Mouse (Mus musculus) neural tube, embryonic 13.5 days (tissue): ENCODE measurements around the gene Zfp574. TPM values are rescaled to one million over a fixed set of nuclear protein-coding genes. Genes with fewer than 3 reads are reported as not detected.
"Not testable (repeated sequence)": the region's sequence is repeated elsewhere in the genome, so short reads cannot be mapped to it uniquely, and the experiment has no call there.

Experiments
- ATAC-seq: fragments of 200-750 bp; cut with Nextera tagmentation; 2 replicates; pipeline ENCODE4 v1.8.0; 2017; ENCODE audit warnings: low read depth, mild to moderate bottlenecking, moderate TSS enrichment, moderate library complexity
- H3K27ac ChIP-seq: fragments of 300-500 bp; sonication (generic); replicated peaks from 2 replicates; pipeline ENCODE4 v1.5.1; 2015; ENCODE audit warnings: moderate library complexity, mild to moderate bottlenecking, inconsistent platforms
- H3K27me3 ChIP-seq: fragments of 300-500 bp; sonication (generic); 2 replicates; pipeline ENCODE4 v1.6.1; 2015; ENCODE audit warnings: mild to moderate bottlenecking, inconsistent platforms
- H3K36me3 ChIP-seq: fragments of 300-500 bp; sonication (generic); 2 replicates; pipeline ENCODE4 v1.6.1; 2015; ENCODE audit warnings: mild to moderate bottlenecking, inconsistent platforms
- H3K4me1 ChIP-seq: fragments of 300-500 bp; sonication (generic); replicated peaks from 2 replicates; pipeline ENCODE4 v1.6.1; 2015; ENCODE audit warnings: inconsistent platforms
- H3K4me2 ChIP-seq: fragments of 300-500 bp; sonication (generic); 2 replicates; pipeline ENCODE4 v1.6.1; 2015; ENCODE audit warnings: inconsistent platforms, mild to moderate bottlenecking, moderate library complexity
- H3K4me3 ChIP-seq: fragments of 300-500 bp; sonication (generic); 2 replicates; pipeline ENCODE4 v1.5.1; 2015; ENCODE audit warnings: mild to moderate bottlenecking, inconsistent platforms
- H3K9ac ChIP-seq: fragments of 300-500 bp; sonication (generic); 2 replicates; pipeline ENCODE4 v1.6.1; 2015; ENCODE audit warnings: moderate library complexity, mild to moderate bottlenecking, inconsistent platforms
- H3K9me3 ChIP-seq: fragments of 300-500 bp; sonication (generic); 2 replicates; pipeline ENCODE4 v1.6.1; 2016; ENCODE audit warnings: inconsistent platforms
- WGBS: fragments of 180-500 bp; shearing (Covaris S2); methylation state at CpG from one replicate; pipeline ENCODE4 v1.1.7; 2015; 5-methylcytosine and 5-hydroxymethylcytosine counted together
- polyA plus RNA-seq: library from polyadenylated mRNA; unstranded; fragments of >200 nt; fragmentation: Nextera tagmentation; extraction: Ambion mirVana; gene quantifications from 2 replicates; pipeline ENCODE4 v1.2.1, GENCODE M21; 2015

The Zfp574 gene
- polyA plus RNA-seq = 32.8 and 35.4 TPM in 2 replicates

- ATAC-seq = no peak
- Histone ChIP-seq H3K27ac (peak within 1 kb of the TSS; percentile 94), H3K36me3 (peaks cover 14% of the 10 kb centered on the region), H3K4me3 (peak within 1 kb of the TSS; percentile 80), H3K9me3 (no peaks in the 10 kb centered on the region), H3K4me1 (peaks cover 73% of the 10 kb centered on the region), H3K4me2 (peak within 1 kb of the TSS; percentile 92), H3K27me3 (no peaks in the 10 kb centered on the region), H3K9ac (peak within 1 kb of the TSS; percentile 92)
- 2% methylated on average over 27 of the region's 28 CpGs for WGBS
Measured at GRCm38 (mm10) chr7:25071979-25072715, at the start of gene Zfp574, which contains the start of gene Grik5. Gene Zfp574, plus strand, starts transcription at chr7:25072567. Gene Grik5, minus strand, starts transcription at chr7:25072346.

DNA sequence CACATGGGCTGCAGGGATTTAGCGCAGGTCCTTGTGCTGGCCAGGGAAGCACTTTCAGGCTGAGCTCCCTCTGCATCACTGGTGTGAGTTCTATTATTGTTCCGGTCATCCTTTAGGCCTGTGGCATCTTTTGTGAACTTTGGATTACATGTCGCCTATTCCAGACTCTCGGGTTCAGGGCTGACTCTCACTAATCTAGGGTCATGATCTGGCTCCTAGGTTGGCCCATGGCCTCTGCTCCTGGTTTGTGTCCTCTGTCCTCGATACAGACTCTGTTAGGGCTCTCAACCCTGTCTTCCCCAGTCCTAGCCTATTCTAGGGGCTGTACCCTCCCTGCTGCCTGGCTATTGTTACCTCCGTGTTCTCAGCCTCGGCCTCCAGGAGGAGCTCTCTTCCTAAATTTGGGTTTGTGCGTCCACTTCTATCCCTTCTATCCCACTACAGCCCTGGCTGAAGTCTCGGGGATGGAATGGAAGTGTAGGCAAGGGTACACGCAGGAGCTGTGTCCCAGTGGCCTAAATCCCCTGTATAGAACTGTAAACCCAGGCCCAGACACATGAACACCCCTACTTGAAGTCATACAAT, 46.4 kb upstream of the Zfp574 start:
- no peak overlapping the region for H3K9ac ChIP-seq
- no peak for ATAC-seq
- H3K9me3 ChIP-seq = no peaks in the 10 kb centered on the region
- no peak overlapping the region for H3K4me2 ChIP-seq
- no peaks in the 10 kb centered on the region for H3K27me3 ChIP-seq
- no peak overlapping the region for H3K4me3 ChIP-seq
- H3K36me3 ChIP-seq = peaks cover 75% of the 10 kb centered on the region
- WGBS = 65% methylated on average over 10 of the region's 10 CpGs
- 0 out of 2 replicates have a peak, but pooled peaks cover 5% of the 10 kb centered on the region for H3K4me1 ChIP-seq
- H3K27ac ChIP-seq = no peak overlapping the region

- Histone ChIP-seq H3K27ac (no peak overlapping the region), H3K4me3 (no peak overlapping the region), H3K36me3 (peaks cover 73% of the 10 kb centered on the region), H3K4me2 (no peak overlapping the region), H3K9me3 (no peaks in the 10 kb centered on the region), H3K4me1 (0 out of 2 replicates have a peak, but pooled peaks cover 5% of the 10 kb centered on the region), H3K9ac (no peak overlapping the region), H3K27me3 (no peaks in the 10 kb centered on the region)
- no peak for ATAC-seq
- WGBS = 72% methylated on average over 7 of the region's 7 CpGs
Measured at GRCm38 (mm10) chr7:25026452-25026851, 45.9 kb upstream of the Zfp574 start.

- Histone ChIP-seq H3K27me3 (no peaks in the 10 kb centered on the region), H3K27ac (peak overlapping the region; percentile 49), H3K9me3 (no peaks in the 10 kb centered on the region), H3K4me1 (0 out of 2 replicates have a peak, but pooled peaks cover 5% of the 10 kb centered on the region), H3K36me3 (peaks cover 72% of the 10 kb centered on the region), H3K4me2 (no peak overlapping the region), H3K9ac (no peak overlapping the region), H3K4me3 (no peak overlapping the region)
- no peak; the same call in 1 of the 2 replicates for ATAC-seq
- WGBS = 45% methylated on average over 5 of the region's 5 CpGs
Measured at GRCm38 (mm10) chr7:25030032-25030753, 42.2 kb upstream of the Zfp574 start.

DNA sequence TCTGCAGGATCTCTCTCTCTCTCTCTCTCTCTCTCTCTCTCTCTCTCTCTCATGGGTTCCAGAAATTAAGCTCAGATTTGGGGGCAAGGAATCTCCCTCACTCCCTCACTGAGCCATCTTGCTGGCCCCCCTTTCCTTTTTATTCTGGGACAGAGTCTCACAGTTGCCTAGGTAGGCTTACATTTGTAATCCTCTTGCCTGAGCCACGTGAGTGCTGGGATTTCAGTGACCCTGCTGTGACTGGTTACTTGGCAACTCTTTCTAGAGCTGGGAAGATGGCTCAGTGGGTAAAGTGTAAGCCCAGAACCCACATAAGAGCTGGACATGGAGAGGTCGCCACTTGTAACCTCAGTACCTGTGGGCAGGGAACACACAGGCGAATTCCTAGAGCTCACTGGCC, 40.8 kb upstream of the Zfp574 start:
- H3K4me2 ChIP-seq = no peak overlapping the region
- H3K27ac ChIP-seq = no peak overlapping the region
- no peak overlapping the region for H3K4me3 ChIP-seq
- H3K27me3 ChIP-seq = no peaks in the 10 kb centered on the region
- ATAC-seq = no peak
- H3K9ac ChIP-seq = no peak overlapping the region
- H3K4me1 ChIP-seq = 0 out of 2 replicates have a peak, but pooled peaks cover 5% of the 10 kb centered on the region
- H3K36me3 ChIP-seq = peaks cover 76% of the 10 kb centered on the region
- H3K9me3 ChIP-seq = no peaks in the 10 kb centered on the region
- 82% methylated on average over 3 of the region's 3 CpGs for WGBS

DNA sequence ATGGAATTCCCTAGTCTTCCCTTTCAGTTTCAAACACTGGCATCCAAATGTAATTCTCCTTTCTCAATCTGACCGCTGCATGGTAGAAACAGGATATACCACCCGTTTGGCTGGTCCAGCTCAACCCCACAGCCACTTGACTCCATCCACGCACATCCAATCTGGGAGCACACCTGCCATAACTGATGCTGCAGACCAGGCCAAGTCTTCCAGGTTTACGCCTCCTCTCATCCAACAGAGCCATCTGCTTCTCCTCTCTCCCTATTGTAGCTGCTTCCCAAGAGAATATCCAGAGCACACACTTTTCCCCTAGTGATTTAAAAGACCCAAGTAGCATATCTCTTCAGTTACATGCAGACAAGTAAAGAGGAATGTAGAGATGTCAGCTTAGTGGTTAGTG, 37.6 kb upstream of the Zfp574 start:
- no peaks in the 10 kb centered on the region for H3K9me3 ChIP-seq
- no peak overlapping the region for H3K4me3 ChIP-seq
- no peak overlapping the region for H3K4me2 ChIP-seq
- peaks cover 83% of the 10 kb centered on the region for H3K36me3 ChIP-seq
- H3K27me3 ChIP-seq = no peaks in the 10 kb centered on the region
- 89% methylated on average over 4 of the region's 4 CpGs for WGBS
- ATAC-seq = no peak
- H3K27ac ChIP-seq = no peak overlapping the region
- H3K9ac ChIP-seq = no peak overlapping the region
- H3K4me1 ChIP-seq = 0 out of 2 replicates have a peak, but pooled peaks cover 5% of the 10 kb centered on the region

DNA sequence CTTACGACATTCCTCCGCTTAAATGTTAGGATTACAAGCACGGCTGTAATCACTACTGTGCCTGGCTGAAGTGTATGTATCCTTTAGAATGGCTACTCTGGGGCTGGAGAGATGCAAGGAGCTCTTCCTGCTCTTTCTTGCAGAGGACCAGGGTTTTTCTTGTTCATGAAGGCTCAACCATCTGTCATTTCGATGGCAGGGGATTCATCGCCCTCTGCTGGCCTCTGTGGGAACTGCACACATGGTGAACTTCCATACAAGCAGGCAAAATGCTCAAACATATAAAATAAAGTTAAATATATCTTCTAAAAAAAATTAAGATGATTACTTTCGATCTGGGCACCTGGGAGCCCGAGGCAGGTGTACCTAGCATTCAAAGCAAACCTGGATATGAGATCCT, 36.5 kb upstream of the Zfp574 start:
- Histone ChIP-seq H3K36me3 (peaks cover 89% of the 10 kb centered on the region), H3K4me2 (no peak overlapping the region), H3K27ac (no peak overlapping the region; the same call in 1 of the 2 replicates), H3K27me3 (no peaks in the 10 kb centered on the region), H3K9ac (no peak overlapping the region), H3K4me3 (no peak overlapping the region), H3K9me3 (no peaks in the 10 kb centered on the region), H3K4me1 (no peaks in the 10 kb centered on the region)
- WGBS = 60% methylated on average over 7 of the region's 7 CpGs
- no peak for ATAC-seq

GRCm38 (mm10) chr7:25041921-25042320, 30.4 kb upstream of the Zfp574 start:
- Histone ChIP-seq H3K27ac (no peak overlapping the region), H3K4me3 (no peak overlapping the region), H3K36me3 (peaks cover 95% of the 10 kb centered on the region), H3K9me3 (no peaks in the 10 kb centered on the region), H3K27me3 (no peaks in the 10 kb centered on the region), H3K4me2 (no peak overlapping the region), H3K9ac (no peak overlapping the region), H3K4me1 (no peaks in the 10 kb centered on the region)
- no peak for ATAC-seq
- WGBS = 95% methylated on average over 12 of the region's 12 CpGs

GRCm38 (mm10) chr7:25044599-25044998, 27.8 kb upstream of the Zfp574 start:
- peaks cover 100% of the 10 kb centered on the region for H3K36me3 ChIP-seq
- not testable (repeated sequence) for H3K9ac ChIP-seq, H3K4me2 ChIP-seq, H3K27ac ChIP-seq, ATAC-seq, H3K4me1 ChIP-seq, H3K4me3 ChIP-seq, H3K27me3 ChIP-seq, H3K9me3 ChIP-seq
- 98% methylated on average over 7 of the region's 7 CpGs for WGBS

DNA sequence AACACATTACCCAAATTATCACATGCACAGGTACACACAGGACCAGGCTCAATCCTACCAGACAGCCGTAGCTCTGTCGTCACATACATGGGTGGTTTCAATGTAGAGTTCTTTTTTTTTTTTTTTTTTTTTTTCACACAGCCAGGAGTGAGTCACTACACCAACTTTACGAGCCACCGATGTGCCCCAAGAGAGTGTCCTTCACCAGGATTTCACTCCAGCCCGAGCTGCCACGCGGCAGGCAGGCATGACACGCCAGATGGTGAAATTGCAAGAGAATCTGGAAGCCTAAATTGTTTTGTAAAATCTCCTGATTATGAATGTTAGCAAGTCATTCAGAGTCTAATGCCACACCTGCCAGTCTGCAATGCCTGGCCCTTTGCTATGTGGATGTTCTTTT, 25.0 kb upstream of the Zfp574 start:
- Histone ChIP-seq H3K9me3 (no peaks in the 10 kb centered on the region), H3K4me3 (no peak overlapping the region), H3K4me2 (no peak overlapping the region), H3K36me3 (peaks cover 99% of the 10 kb centered on the region), H3K27ac (no peak overlapping the region), H3K4me1 (no peaks in the 10 kb centered on the region), H3K27me3 (no peaks in the 10 kb centered on the region), H3K9ac (no peak overlapping the region)
- ATAC-seq = no peak
- WGBS = 80% methylated on average over 8 of the region's 8 CpGs

DNA sequence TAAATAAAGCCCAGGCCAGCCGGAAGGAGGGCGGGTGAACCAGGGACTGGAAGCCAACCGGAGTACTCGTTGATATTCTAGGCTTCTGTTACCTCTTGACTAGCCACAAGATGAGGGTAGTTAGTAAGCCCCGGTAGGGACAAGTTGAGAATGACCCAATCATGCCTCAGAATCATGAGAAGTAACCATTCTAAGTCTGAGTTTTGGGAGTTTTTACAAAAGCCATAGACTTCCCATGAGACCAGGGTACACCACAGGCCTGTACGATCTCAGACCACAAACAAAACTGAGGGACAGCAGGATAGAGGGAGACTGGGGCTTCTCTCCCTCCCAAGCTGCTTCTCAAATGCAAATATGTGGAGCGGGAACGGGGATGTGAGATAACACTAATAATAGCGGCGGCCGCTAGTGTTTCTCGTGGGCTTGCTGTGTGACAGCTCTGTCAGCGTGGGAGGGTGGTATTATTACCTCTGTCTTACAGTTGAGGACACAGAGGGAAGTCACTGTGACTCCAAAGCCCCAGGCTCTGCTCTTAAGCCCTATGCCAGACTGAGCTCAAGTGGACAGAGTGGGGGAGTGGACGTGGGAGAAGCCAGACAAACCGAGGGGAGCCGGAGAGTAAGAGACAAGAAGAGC, 23.0 kb upstream of the Zfp574 start:
- H3K4me2 ChIP-seq = no peak overlapping the region
- no peak overlapping the region for H3K27ac ChIP-seq
- H3K4me3 ChIP-seq = no peak overlapping the region
- no peaks in the 10 kb centered on the region for H3K27me3 ChIP-seq
- no peak overlapping the region for H3K9ac ChIP-seq
- no peaks in the 10 kb centered on the region for H3K9me3 ChIP-seq
- WGBS = 87% methylated on average over 16 of the region's 16 CpGs
- peaks cover 98% of the 10 kb centered on the region for H3K36me3 ChIP-seq
- H3K4me1 ChIP-seq = no peaks in the 10 kb centered on the region
- no peak for ATAC-seq

DNA sequence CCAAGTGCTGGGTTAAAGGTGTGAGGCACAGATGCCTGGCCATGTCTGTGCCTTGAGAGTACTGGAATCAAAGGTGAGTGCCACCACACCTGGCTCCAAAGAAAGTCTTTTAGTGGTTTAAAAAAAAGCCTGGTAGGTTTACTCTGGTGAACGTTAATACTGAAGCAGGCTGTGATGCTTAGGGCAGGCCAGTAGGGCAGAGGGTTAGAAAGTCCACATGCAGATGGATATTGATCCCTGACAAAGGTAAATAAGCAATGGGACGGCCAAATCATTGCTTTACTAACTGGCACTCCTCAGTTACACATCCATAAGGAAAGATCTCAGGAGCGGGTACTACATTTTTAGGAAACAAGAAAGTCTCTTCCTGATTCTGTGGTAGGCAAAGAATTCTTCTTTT, 19.8 kb upstream of the Zfp574 start:
- H3K9me3 ChIP-seq = no peaks in the 10 kb centered on the region
- ATAC-seq = no peak
- H3K4me2 ChIP-seq = no peak overlapping the region
- 92% methylated on average over 3 of the region's 3 CpGs for WGBS
- H3K9ac ChIP-seq = no peak overlapping the region
- H3K36me3 ChIP-seq = peaks cover 98% of the 10 kb centered on the region
- H3K27me3 ChIP-seq = no peaks in the 10 kb centered on the region
- H3K4me1 ChIP-seq = no peaks in the 10 kb centered on the region
- no peak overlapping the region for H3K4me3 ChIP-seq
- H3K27ac ChIP-seq = no peak overlapping the region
